In genomic region chr1:77847766-77848615, GRCm38 (mm10) we compare ENCODE assay signal across 22 mouse cellular contexts.
DNase-seq lines count a peak whose midpoint lies in the region; ATAC-seq lines count a peak whose summit lies in the region.
"Had no signal": no experiment of that assay in that cellular context is flagged by ENCODE, and none has a peak within 500 bp of the region (broad histone marks: within the 10 kb centered on the region; RNA-seq: fewer than 3 reads in every experiment).

No protein-coding gene starts in this region.

- WGBS in hindbrain, embryonic 10.5 days: 81% methylated on average over 9 of the region's 9 CpGs
- WGBS in hindbrain, embryonic 16.5 days: 57% methylated on average over 9 of the region's 9 CpGs
- WGBS in midbrain, embryonic 13.5 days: 78% methylated on average over 9 of the region's 9 CpGs

- H3K36me3 ChIP-seq in hindbrain, embryonic 10.5 days: no peaks in the 10 kb centered on the region
- H3K36me3 ChIP-seq in hindbrain, embryonic 16.5 days (ENCODE audit: control insufficient read depth, insufficient read depth, low read length): no peaks in the 10 kb centered on the region
- no peaks in the 10 kb centered on the region for H3K36me3 ChIP-seq in midbrain, embryonic 13.5 days
- H3K36me3 ChIP-seq: heart, embryonic 13.5 days; liver, embryonic 13.5 days; neural tube, embryonic 12.5 days; stomach, embryonic 15.5 days had no signal

- H3K27ac ChIP-seq in hindbrain, embryonic 10.5 days: peak overlapping the region; percentile 30; the same call in 1 of the 2 replicates
- H3K27ac ChIP-seq in hindbrain, embryonic 16.5 days (ENCODE audit: low read depth, low read length): no peak overlapping the region
- no peak overlapping the region for H3K27ac ChIP-seq in midbrain, embryonic 13.5 days
- H3K27ac ChIP-seq: heart, adult 2 months; heart, embryonic 13.5 days; liver, embryonic 13.5 days; neural tube, embryonic 12.5 days; stomach, embryonic 15.5 days had no signal

- peaks cover 16% of the 10 kb centered on the region for H3K4me1 ChIP-seq in hindbrain, embryonic 10.5 days (replicated peaks)
- no peaks in the 10 kb centered on the region; the same call in 1 of the 2 replicates for H3K4me1 ChIP-seq in hindbrain, embryonic 16.5 days (ENCODE audit: control insufficient read depth, insufficient read depth, low read depth, low read length)
- H3K4me1 ChIP-seq in midbrain, embryonic 13.5 days (replicated peaks): peaks cover 18% of the 10 kb centered on the region; the same call in 1 of the 2 replicates
- H3K4me1 ChIP-seq: heart, embryonic 13.5 days; liver, embryonic 13.5 days had no signal

- H3K9me3 ChIP-seq in hindbrain, embryonic 10.5 days: no peaks in the 10 kb centered on the region
- H3K9me3 ChIP-seq in hindbrain, embryonic 16.5 days (ENCODE audit: control insufficient read depth, low read length): no peaks in the 10 kb centered on the region
- no peaks in the 10 kb centered on the region for H3K9me3 ChIP-seq in midbrain, embryonic 13.5 days
- H3K9me3 ChIP-seq: heart, embryonic 13.5 days; liver, embryonic 13.5 days; neural tube, embryonic 12.5 days; stomach, embryonic 15.5 days had no signal

- no peak overlapping the region for H3K4me2 ChIP-seq in hindbrain, embryonic 16.5 days (ENCODE audit: low read length)
- no peak overlapping the region for H3K4me2 ChIP-seq in midbrain, embryonic 13.5 days (replicated peaks)
- H3K4me2 ChIP-seq: heart, embryonic 13.5 days; liver, embryonic 13.5 days; lung, embryonic 14.5 days; neural tube, embryonic 12.5 days; stomach, embryonic 15.5 days had no signal

- no peaks in the 10 kb centered on the region for H3K27me3 ChIP-seq in hindbrain, embryonic 10.5 days (ENCODE audit: insufficient read depth, poor library complexity, severe bottlenecking)
- no peaks in the 10 kb centered on the region for H3K27me3 ChIP-seq in hindbrain, embryonic 16.5 days (replicated peaks; ENCODE audit: control insufficient read depth, insufficient read depth, low read length)
- H3K27me3 ChIP-seq in midbrain, embryonic 13.5 days: no peaks in the 10 kb centered on the region
- H3K27me3 ChIP-seq: heart, embryonic 13.5 days; liver, embryonic 13.5 days; neural tube, embryonic 12.5 days; Patski; stomach, embryonic 15.5 days had no signal

- no peak for ATAC-seq in hindbrain, embryonic 16.5 days
- no peak for ATAC-seq in midbrain, embryonic 13.5 days
- ATAC-seq: forebrain, postnatal 0 days; intestine, postnatal 0 days; Patski had no signal

- no peak overlapping the region for H3K4me3 ChIP-seq in hindbrain, embryonic 10.5 days
- no peak overlapping the region for H3K4me3 ChIP-seq in hindbrain, embryonic 16.5 days (ENCODE audit: low read length)
- no peak overlapping the region for H3K4me3 ChIP-seq in midbrain, embryonic 13.5 days (replicated peaks)
- H3K4me3 ChIP-seq: heart, adult 2 months; heart, embryonic 13.5 days; liver, embryonic 13.5 days; neural tube, embryonic 12.5 days; stomach, embryonic 15.5 days had no signal

- DNase-seq in hindbrain, embryonic 10.5 days (ENCODE audit: low spot score): no peak
- DNase-seq in 3T3-L1 (ENCODE audit: low read depth, low spot score): peak; percentile 64
- peak; percentile 35 for DNase-seq in Muller cell, postnatal 12 days (ENCODE audit: inconsistent ontology term)
- peak; percentile 9 for DNase-seq in mesoderm, embryonic 11.5 days (ENCODE audit: low read depth, low spot score)
- no peak for DNase-seq in adrenal gland, postnatal 4 days (ENCODE audit: low spot score in 2 of 2)
- DNase-seq: cerebellum, adult 8-10 months; forebrain, postnatal 0 days; gastrocnemius, postnatal 36 days; heart, adult 2 months; heart, postnatal 14 days; kidney, postnatal 36 days; liver, embryonic 13.5 days; lung, embryonic 14.5 days; midbrain, embryonic 14.5 days; thymus, postnatal 36 days had no signal

- H3K9ac ChIP-seq in hindbrain, embryonic 16.5 days (ENCODE audit: low read depth, low read length): no peak overlapping the region
- no peak overlapping the region for H3K9ac ChIP-seq in midbrain, embryonic 13.5 days (replicated peaks)
- H3K9ac ChIP-seq: forebrain, postnatal 0 days; heart, embryonic 13.5 days; liver, embryonic 13.5 days; lung, embryonic 14.5 days; neural tube, embryonic 12.5 days; stomach, embryonic 15.5 days had no signal

Comparison
In these comparisons a context has a peak if more than half of its experiments do, and no peak if none do; other contexts are left out.
1. DNase-seq: peak in 3T3-L1 (single experiment), Muller cell, postnatal 12 days (single experiment) and mesoderm, embryonic 11.5 days (single experiment); none in hindbrain, embryonic 10.5 days (single experiment) and adrenal gland, postnatal 4 days (0 of 2).